Mouse (Mus musculus) C2C12 (cell line): ENCODE results near the gene Tnk2.

Experiments
- CTCF ChIP-seq: IDR thresholded peaks from one replicate; pipeline ENCODE4 v1.5.1; 2011; ENCODE audit not compliant: control insufficient read depth, insufficient read depth, insufficient read length
- MYOD1 ChIP-seq: IDR thresholded peaks from one replicate; pipeline ENCODE4 v1.6.1; 2011; ENCODE audit warnings: low read depth; ENCODE audit not compliant: control insufficient read depth, insufficient read length
- MYOG ChIP-seq: IDR thresholded peaks from one replicate; pipeline ENCODE4 v1.6.1; 2011; ENCODE audit not compliant: control insufficient read depth, insufficient read length; ENCODE audit errors: extremely low read depth

DNA sequence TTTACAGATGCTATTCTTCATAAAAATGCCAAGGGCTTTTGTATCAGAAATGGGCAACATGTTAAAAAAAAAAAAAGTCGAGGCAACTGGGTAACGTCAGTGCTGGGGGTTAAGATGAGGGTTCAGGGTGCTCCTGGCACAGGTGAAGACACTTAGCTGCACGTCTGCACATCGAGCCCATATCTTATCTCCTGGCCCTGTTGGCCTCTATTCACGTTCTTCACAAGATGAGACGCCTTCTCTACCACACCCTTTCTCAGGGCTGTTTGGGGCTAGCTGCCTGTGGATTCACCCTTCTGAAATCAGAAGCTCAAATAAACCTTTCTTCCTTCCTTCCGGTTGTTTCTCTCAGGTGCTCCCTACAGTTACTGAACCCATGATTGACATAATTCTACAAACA, 79.5 kb downstream of the Tnk2 start:
- no peak for TF ChIP-seq CTCF
- TF ChIP-seq MYOG, result no peak
- no peak for TF ChIP-seq MYOD1
